Mouse (Mus musculus): Measurements from ENCODE around the gene Robo1. TPM values are rescaled to one million over a fixed set of nuclear protein-coding genes. Genes with fewer than 3 reads are reported as not detected.
"Not testable (repeated sequence)": the region's sequence is repeated elsewhere in the genome, so short reads cannot be mapped to it uniquely, and the experiment has no call there.

The Robo1 gene
- polyA plus RNA-seq, 1 experiment from 2014 or later = 40.1 TPM

DNA sequence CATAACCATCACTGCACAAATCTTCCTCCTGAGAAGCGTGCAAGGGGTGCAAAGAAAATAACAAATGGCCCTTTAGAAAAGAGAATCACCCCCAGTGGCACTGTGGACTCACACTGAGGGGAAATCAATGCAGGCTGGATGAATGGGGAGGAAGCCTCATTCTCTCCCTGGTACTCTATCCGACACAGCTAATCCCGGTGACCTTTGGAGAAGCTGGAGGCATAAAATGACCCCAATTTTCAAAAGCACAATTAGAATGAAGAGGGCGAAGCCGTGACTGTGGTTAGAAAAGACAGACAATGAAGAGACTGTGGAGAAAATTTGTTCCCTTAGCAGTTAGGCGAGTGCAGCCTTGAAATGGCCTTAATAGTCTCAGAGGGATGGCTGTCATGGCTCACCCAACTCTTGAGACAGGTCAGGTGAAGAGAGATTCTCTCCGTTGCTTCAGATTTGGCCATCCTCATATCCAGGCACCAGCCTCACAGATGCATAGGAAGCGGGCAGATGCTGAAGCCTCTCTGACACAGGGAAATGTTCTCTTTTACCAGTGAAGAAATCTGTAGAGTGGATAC lies 243.7 kb downstream of the Robo1 start:
- ATAC-seq (ENCODE audit: insufficient number of reproducible peaks, low FRiP score, low TSS enrichment, low read depth) = no peak
- no peaks in the 10 kb centered on the region for H3K9me3 ChIP-seq (ENCODE audit: control insufficient read depth, low read length)
- H3K4me1 ChIP-seq (ENCODE audit: control insufficient read depth, insufficient read depth, low read length) = no peaks in the 10 kb centered on the region
- H3K4me2 ChIP-seq (ENCODE audit: low read depth, severe bottlenecking) = no peak overlapping the region
- H3K36me3 ChIP-seq (ENCODE audit: control insufficient read depth, insufficient read depth, low read length) = no peaks in the 10 kb centered on the region
- DNase-seq (ENCODE audit: low spot score) = no peak
- no peak overlapping the region for H3K4me3 ChIP-seq (ENCODE audit: low read depth, low read length)
- H3K9ac ChIP-seq (ENCODE audit: low read length) = no peak overlapping the region
- no peaks in the 10 kb centered on the region for H3K27me3 ChIP-seq (ENCODE audit: control insufficient read depth, insufficient read depth, low read length)
- no peak overlapping the region for H3K27ac ChIP-seq (replicated peaks; ENCODE audit: low read depth, low read length)
- 78% methylated on average over 8 of the region's 8 CpGs for WGBS

DNA sequence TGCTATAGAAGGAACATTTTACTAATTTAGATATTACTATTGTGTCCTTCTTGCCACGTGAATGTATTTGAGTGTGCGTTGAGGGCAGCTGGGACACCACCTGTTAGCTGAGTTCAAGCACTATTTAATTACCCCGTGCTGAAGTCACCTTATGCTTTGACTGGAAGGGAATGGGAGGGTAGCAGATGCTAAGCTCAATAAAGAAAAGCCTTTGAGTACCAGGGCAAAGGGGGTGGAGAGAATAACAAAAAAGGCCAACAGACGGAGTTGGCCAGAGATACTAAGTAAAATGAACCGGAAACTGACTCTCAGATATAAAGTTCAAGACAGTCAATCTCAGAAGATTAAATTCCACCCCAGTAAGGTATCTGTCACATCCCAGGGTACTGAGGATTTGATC lies 245.6 kb downstream of the Robo1 start:
- H3K9ac ChIP-seq (ENCODE audit: low read length) = no peak overlapping the region
- no peak overlapping the region for H3K4me2 ChIP-seq (ENCODE audit: low read depth, severe bottlenecking)
- H3K27me3 ChIP-seq (ENCODE audit: control insufficient read depth, insufficient read depth, low read length) = no peaks in the 10 kb centered on the region
- no peak for DNase-seq (ENCODE audit: low spot score)
- H3K9me3 ChIP-seq (ENCODE audit: control insufficient read depth, low read length) = no peaks in the 10 kb centered on the region
- H3K4me1 ChIP-seq (ENCODE audit: control insufficient read depth, insufficient read depth, low read length) = no peaks in the 10 kb centered on the region
- no peak overlapping the region for H3K27ac ChIP-seq (replicated peaks; ENCODE audit: low read depth, low read length)
- H3K4me3 ChIP-seq (ENCODE audit: low read depth, low read length) = no peak overlapping the region
- no peak for ATAC-seq (ENCODE audit: insufficient number of reproducible peaks, low FRiP score, low TSS enrichment, low read depth)
- H3K36me3 ChIP-seq (ENCODE audit: control insufficient read depth, insufficient read depth, low read length) = no peaks in the 10 kb centered on the region
- 61% methylated on average over 5 of the region's 5 CpGs for WGBS

DNA sequence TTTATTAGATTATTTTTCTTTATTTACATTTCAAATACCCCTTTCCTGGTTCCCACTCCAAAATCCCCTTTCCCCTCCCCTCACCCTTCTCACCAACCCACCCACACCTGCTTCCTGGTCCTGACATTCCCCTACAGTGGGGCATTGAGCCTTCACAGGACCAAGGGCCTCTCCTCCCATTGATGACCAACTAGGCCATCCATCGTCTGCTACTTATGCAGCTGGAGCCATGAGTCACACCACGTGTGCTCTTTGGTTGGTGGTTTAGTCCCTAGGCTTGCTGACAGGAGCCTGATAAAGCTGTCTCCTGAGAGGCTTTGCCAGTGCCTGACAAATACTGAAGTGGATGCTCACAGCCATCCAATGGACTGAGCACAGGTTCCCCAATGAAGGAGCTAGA lies 254.0 kb downstream of the Robo1 start:
- ATAC-seq (ENCODE audit: insufficient number of reproducible peaks, low FRiP score, low TSS enrichment, low read depth); H3K27ac ChIP-seq (replicated peaks; ENCODE audit: low read depth, low read length); DNase-seq (ENCODE audit: low spot score); H3K9me3 ChIP-seq (ENCODE audit: control insufficient read depth, low read length); H3K9ac ChIP-seq (ENCODE audit: low read length); H3K36me3 ChIP-seq (ENCODE audit: control insufficient read depth, insufficient read depth, low read length); H3K4me3 ChIP-seq (ENCODE audit: low read depth, low read length); H3K4me1 ChIP-seq (ENCODE audit: control insufficient read depth, insufficient read depth, low read length); H3K27me3 ChIP-seq (ENCODE audit: control insufficient read depth, insufficient read depth, low read length); H3K4me2 ChIP-seq (ENCODE audit: low read depth, severe bottlenecking): not testable (repeated sequence)
- 55% methylated on average over 2 of the region's 2 CpGs for WGBS

DNA sequence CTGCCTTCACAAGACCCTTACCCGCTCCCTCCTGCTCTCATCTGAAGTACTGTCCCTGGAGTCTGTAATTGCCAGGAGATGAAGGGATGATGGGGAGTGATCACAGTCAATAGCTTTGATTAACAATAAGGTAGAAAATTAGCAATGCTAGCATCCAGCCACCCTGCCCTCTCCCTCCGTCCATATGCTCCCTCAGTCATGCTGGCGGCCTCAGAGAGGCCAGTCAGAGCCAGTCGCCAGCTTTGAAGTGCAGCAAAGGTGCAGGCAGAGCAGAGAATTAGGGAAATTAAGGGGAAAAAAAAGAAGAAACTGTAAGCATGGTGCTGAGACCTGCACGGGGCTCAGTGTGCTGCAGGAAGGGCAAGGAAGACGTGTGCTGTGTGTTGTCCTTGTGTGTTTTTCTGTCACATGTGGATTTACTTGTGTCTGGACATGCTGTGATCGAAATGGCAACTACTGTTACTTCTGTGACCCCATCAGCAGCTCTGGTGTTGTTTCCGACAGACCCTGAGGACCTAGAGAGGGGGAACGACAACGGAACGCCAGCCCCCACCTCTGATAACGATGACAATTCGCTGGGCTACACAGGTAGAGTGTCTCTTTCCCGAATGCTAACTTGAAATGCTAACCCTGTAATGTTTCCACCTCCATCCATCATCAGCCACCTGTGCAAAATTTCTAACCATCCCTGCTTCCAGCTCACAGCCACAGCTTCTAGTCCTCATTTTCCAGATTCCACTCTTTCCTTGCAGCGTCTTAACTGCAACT lies 255.3 kb downstream of the Robo1 start:
- Histone ChIP-seq H3K36me3 (ENCODE audit: control insufficient read depth, insufficient read depth, low read length) (no peaks in the 10 kb centered on the region), H3K4me3 (ENCODE audit: low read depth, low read length) (no peak overlapping the region), H3K9ac (ENCODE audit: low read length) (no peak overlapping the region), H3K27ac (replicated peaks; ENCODE audit: low read depth, low read length) (no peak overlapping the region), H3K9me3 (ENCODE audit: control insufficient read depth, low read length) (no peaks in the 10 kb centered on the region), H3K4me2 (ENCODE audit: low read depth, severe bottlenecking) (no peak overlapping the region), H3K27me3 (ENCODE audit: control insufficient read depth, insufficient read depth, low read length) (no peaks in the 10 kb centered on the region), H3K4me1 (ENCODE audit: control insufficient read depth, insufficient read depth, low read length) (no peaks in the 10 kb centered on the region)
- DNase-seq (ENCODE audit: low spot score) (no peak), ATAC-seq (ENCODE audit: insufficient number of reproducible peaks, low FRiP score, low TSS enrichment, low read depth) (no peak)
- WGBS = 15% methylated on average over 15 of the region's 15 CpGs

DNA sequence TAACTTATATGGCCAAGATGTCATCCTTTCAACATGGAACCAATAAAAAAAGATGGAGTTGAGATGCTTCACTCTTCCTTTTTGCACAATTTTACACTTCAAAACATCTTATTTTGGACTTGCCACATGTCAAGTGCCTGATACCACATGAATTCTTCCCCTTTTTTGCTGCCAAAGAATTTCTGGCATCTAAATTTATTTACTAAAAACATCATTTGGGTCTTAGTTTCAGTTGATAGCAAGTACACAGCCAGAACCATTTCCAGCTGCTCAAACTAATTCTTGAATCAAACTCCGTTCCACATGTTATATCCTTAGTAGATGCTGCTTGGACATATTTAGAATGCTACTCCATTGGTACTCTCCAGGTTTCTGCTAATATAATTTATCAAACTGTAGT lies 267.1 kb downstream of the Robo1 start:
- Histone ChIP-seq H3K9me3 (ENCODE audit: control insufficient read depth, low read length) (no peaks in the 10 kb centered on the region), H3K4me3 (ENCODE audit: low read depth, low read length) (no peak overlapping the region), H3K4me2 (ENCODE audit: low read depth, severe bottlenecking) (no peak overlapping the region), H3K27me3 (ENCODE audit: control insufficient read depth, insufficient read depth, low read length) (no peaks in the 10 kb centered on the region), H3K27ac (replicated peaks; ENCODE audit: low read depth, low read length) (no peak overlapping the region), H3K9ac (ENCODE audit: low read length) (no peak overlapping the region), H3K4me1 (ENCODE audit: control insufficient read depth, insufficient read depth, low read length) (no peaks in the 10 kb centered on the region), H3K36me3 (ENCODE audit: control insufficient read depth, insufficient read depth, low read length) (no peaks in the 10 kb centered on the region)
- DNase-seq (ENCODE audit: low spot score) = no peak
- ATAC-seq (ENCODE audit: insufficient number of reproducible peaks, low FRiP score, low TSS enrichment, low read depth) = no peak
- 96% methylated on average over 1 of the region's 1 CpGs for WGBS

DNA sequence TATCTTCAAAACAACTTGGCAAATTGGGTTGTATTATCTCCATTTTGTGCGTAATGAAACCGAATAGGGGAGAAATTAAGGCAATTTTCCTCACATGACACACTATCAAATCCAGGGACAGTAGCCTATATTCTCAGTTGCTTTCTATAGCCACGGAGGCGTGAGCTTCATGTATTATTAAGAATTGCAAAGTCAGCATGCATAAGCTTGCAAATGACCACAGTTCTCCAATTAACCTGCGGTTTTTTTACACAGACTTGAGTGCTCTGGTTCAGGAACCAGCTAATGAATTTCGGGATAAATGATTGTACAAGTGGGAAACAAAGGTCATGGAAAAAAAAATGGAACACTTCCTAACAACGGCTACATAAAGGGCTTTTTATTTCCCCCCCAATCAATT lies 268.9 kb downstream of the Robo1 start:
- no peaks in the 10 kb centered on the region for H3K9me3 ChIP-seq (ENCODE audit: control insufficient read depth, low read length)
- H3K27me3 ChIP-seq (ENCODE audit: control insufficient read depth, insufficient read depth, low read length) = no peaks in the 10 kb centered on the region
- DNase-seq (ENCODE audit: low spot score) (no peak), ATAC-seq (ENCODE audit: insufficient number of reproducible peaks, low FRiP score, low TSS enrichment, low read depth) (no peak)
- H3K4me3 ChIP-seq (ENCODE audit: low read depth, low read length) = no peak overlapping the region
- no peak overlapping the region for H3K27ac ChIP-seq (replicated peaks; ENCODE audit: low read depth, low read length)
- 69% methylated on average over 7 of the region's 7 CpGs for WGBS
- no peak overlapping the region for H3K4me2 ChIP-seq (ENCODE audit: low read depth, severe bottlenecking)
- H3K9ac ChIP-seq (ENCODE audit: low read length) = no peak overlapping the region
- H3K4me1 ChIP-seq (ENCODE audit: control insufficient read depth, insufficient read depth, low read length) = no peaks in the 10 kb centered on the region
- no peaks in the 10 kb centered on the region for H3K36me3 ChIP-seq (ENCODE audit: control insufficient read depth, insufficient read depth, low read length)

DNA sequence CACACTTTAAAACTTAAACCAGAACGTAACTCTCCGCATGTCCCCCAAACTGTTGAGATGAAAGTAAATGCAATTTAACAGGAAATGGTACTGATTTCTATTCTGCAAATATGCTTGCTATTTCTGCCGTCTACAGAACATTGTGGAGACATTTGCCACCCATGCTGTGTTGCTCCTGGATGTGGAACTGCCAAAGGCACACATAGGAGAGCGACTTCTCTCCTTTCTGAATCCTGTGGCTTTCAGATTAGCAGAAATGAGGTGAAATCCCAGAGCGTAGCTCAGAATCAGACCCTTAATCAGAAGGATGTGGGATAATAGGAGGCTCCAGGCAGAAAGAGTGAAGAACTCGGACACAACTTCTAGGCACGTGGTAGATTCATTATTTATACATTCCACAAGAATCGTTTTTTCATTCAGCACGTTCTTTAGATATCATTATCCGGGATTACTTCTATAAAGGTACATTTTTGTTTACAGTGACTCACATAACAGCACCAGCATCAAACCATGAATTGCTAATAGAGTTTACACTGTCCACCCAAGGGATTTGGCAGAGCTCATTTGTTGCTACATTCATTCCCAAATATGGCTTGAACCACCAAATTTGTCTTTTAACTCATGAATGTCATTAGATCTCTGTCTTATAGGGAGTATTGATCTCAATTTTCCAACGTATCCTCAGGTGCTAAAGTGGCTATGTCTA lies 276.5 kb downstream of the Robo1 start:
- Histone ChIP-seq H3K27me3 (ENCODE audit: control insufficient read depth, insufficient read depth, low read length) (no peaks in the 10 kb centered on the region), H3K36me3 (ENCODE audit: control insufficient read depth, insufficient read depth, low read length) (no peaks in the 10 kb centered on the region), H3K27ac (replicated peaks; ENCODE audit: low read depth, low read length) (no peak overlapping the region), H3K4me1 (ENCODE audit: control insufficient read depth, insufficient read depth, low read length) (no peaks in the 10 kb centered on the region), H3K9me3 (ENCODE audit: control insufficient read depth, low read length) (no peaks in the 10 kb centered on the region), H3K9ac (ENCODE audit: low read length) (no peak overlapping the region), H3K4me2 (ENCODE audit: low read depth, severe bottlenecking) (no peak overlapping the region), H3K4me3 (ENCODE audit: low read depth, low read length) (no peak overlapping the region)
- DNase-seq (ENCODE audit: low spot score) = no peak
- 78% methylated on average over 11 of the region's 11 CpGs for WGBS
- ATAC-seq (ENCODE audit: insufficient number of reproducible peaks, low FRiP score, low TSS enrichment, low read depth) = no peak

DNA sequence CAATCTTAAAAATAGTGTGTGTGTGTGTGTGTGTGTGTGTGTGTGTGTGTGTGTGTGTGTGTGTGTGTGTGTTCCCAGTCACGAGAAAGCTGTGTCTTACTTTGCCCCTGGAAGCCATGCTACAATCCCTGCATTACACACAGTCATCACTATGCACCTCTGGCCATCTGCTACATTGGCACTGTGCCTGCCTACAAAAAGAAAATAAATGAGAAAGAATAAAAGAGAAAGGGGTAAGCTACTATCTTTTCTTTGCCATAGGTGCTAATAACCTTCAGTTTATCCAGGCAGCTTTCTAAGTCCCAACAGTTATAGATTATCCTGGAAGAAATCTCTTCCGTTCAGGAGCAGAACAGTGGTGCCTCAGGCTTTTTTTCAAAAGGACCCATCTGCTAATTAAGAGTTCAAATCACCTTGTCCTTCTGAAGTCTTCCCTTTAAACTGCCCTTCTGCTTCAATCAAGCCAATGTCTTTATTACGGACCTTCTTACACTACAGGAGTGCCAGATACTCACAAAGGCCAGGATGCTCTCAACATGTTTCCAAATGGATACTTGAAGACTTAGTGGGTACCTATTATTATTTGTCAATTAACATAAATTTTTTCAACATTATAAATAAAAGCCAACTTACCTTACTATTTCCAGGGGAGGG lies 277.2 kb downstream of the Robo1 start:
- Histone ChIP-seq H3K27me3 (ENCODE audit: control insufficient read depth, insufficient read depth, low read length) (no peaks in the 10 kb centered on the region), H3K27ac (replicated peaks; ENCODE audit: low read depth, low read length) (no peak overlapping the region), H3K36me3 (ENCODE audit: control insufficient read depth, insufficient read depth, low read length) (no peaks in the 10 kb centered on the region), H3K9ac (ENCODE audit: low read length) (no peak overlapping the region), H3K4me2 (ENCODE audit: low read depth, severe bottlenecking) (no peak overlapping the region), H3K4me3 (ENCODE audit: low read depth, low read length) (no peak overlapping the region), H3K4me1 (ENCODE audit: control insufficient read depth, insufficient read depth, low read length) (no peaks in the 10 kb centered on the region), H3K9me3 (ENCODE audit: control insufficient read depth, low read length) (no peaks in the 10 kb centered on the region)
- whole genome bisulfite sequencing = 42% methylated on average over 3 of the region's 3 CpGs
- ATAC-seq (ENCODE audit: insufficient number of reproducible peaks, low FRiP score, low TSS enrichment, low read depth) = no peak
- DNase-seq (ENCODE audit: low spot score) = no peak
